Mouse (Mus musculus) midbrain, embryonic 14.5 days (tissue): ENCODE results near the gene Trim34b. TPM values are rescaled to one million over a fixed set of nuclear protein-coding genes. Genes with fewer than 3 reads are reported as not detected.
"Not testable (repeated sequence)": the region's sequence is repeated elsewhere in the genome, so short reads cannot be mapped to it uniquely, and the experiment has no call there.

ENCODE experiments used
- ATAC-seq: fragments of 200-750 bp; cut with Nextera tagmentation; 2 replicates; pipeline ENCODE4 v1.8.0; 2017; ENCODE audit warnings: moderate number of reproducible peaks, moderate library complexity; ENCODE audit not compliant: low FRiP score, low TSS enrichment
- DNase-seq: peaks from one replicate; pipeline ENCODE4 v3.0.0-alpha.2; 2015
- H3K27ac ChIP-seq: fragments of 300-500 bp; sonication (generic); replicated peaks from 2 replicates; pipeline ENCODE4 v1.5.1; 2014; ENCODE audit warnings: mild to moderate bottlenecking, low read depth, low read length, moderate library complexity
- H3K27me3 ChIP-seq: fragments of 300-500 bp; sonication (generic); 2 replicates; pipeline ENCODE4 v1.6.1; 2014; ENCODE audit warnings: low read length, control low read depth, mixed read lengths; ENCODE audit not compliant: control insufficient read depth, insufficient read depth
- H3K36me3 ChIP-seq: fragments of 300-500 bp; sonication (generic); 2 replicates; pipeline ENCODE4 v1.6.1; 2014; ENCODE audit warnings: low read length, control low read depth; ENCODE audit not compliant: control insufficient read depth, insufficient read depth
- H3K4me1 ChIP-seq: fragments of 300-500 bp; sonication (generic); 2 replicates; pipeline ENCODE4 v1.6.1; 2014; ENCODE audit warnings: mild to moderate bottlenecking, antibody characterized with exemption, low read length, control low read depth; ENCODE audit not compliant: control insufficient read depth, insufficient read depth
- H3K4me2 ChIP-seq: fragments of 300-500 bp; sonication (generic); 2 replicates; pipeline ENCODE4 v1.6.1; 2014; ENCODE audit warnings: mild to moderate bottlenecking, low read length, moderate library complexity
- H3K4me3 ChIP-seq: fragments of 300-500 bp; sonication (generic); replicated peaks from 2 replicates; pipeline ENCODE4 v1.5.1; 2014; ENCODE audit warnings: low read depth, low read length
- H3K9ac ChIP-seq: fragments of 300-500 bp; sonication (generic); replicated peaks from 2 replicates; pipeline ENCODE4 v1.6.1; 2014; ENCODE audit warnings: mild to moderate bottlenecking, low read length, moderate library complexity
- H3K9me3 ChIP-seq: fragments of 300-500 bp; sonication (generic); 2 replicates; pipeline ENCODE4 v1.6.1; 2016; ENCODE audit warnings: low read length, control low read depth, mixed read lengths; ENCODE audit not compliant: control insufficient read depth
- WGBS: fragments of 180-500 bp; shearing (Covaris S2); extraction: QIAGEN DNeasy Blood & Tissue Kit; methylation state at CpG from one replicate; pipeline ENCODE4 v1.1.7; 2014; 5-methylcytosine and 5-hydroxymethylcytosine counted together
- polyA plus RNA-seq: library from polyadenylated mRNA; unstranded; fragments of >200 nt; fragmentation: Nextera tagmentation; extraction: Ambion mirVana; gene quantifications from 2 replicates; pipeline ENCODE4 v1.2.1, GENCODE M21; 2014

Trim34b gene
- polyA plus RNA-seq, 1 experiment from 2014 or later, result not detected

DNA sequence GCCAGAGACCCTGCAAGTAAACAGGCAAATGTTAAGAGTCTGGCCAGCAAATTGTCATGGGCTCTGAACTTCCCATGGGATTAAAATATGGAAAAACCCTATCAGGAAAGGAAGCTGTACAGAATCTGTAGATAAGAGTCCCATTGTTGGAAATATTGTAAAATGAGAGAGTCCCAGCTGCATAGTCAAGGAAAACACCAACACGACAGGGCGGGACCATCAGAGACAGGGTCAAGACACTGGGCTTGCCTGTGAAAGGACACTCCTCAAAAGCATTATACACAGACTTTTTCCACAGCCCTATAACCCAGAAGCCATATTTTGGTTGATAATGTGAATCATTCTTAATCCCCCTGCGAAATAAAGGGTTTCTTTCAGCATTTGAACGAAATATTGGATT is 11.5 kb downstream of the Trim34b start:
- H3K9me3 ChIP-seq, DNase-seq, H3K4me3 ChIP-seq, H3K9ac ChIP-seq, ATAC-seq, H3K36me3 ChIP-seq, H3K4me1 ChIP-seq, H3K27me3 ChIP-seq, H3K4me2 ChIP-seq, H3K27ac ChIP-seq: not testable (repeated sequence)
- 82% methylated on average over 2 of the region's 4 CpGs for WGBS

DNA sequence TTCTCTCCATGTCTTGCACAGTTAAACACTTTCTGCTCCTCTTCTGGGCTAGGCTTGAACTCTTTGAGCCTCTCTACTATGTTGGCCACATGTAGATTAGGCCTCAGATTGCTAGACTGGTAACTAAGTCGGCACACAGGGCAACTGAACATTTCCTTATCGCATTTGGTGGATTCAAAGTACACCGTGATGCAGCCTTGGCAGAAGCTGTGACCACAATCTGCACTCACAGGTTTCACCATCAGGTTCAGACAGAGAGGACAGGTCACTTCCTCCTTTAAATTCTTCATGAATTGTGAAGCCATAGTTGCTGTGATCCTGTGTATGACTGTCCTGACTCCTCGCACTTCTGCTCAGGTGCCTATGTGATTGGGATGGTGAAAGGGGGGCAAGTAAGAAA is 18.8 kb downstream of the Trim34b start:
- 91% methylated on average over 4 of the region's 4 CpGs for WGBS
- ATAC-seq, DNase-seq: not testable (repeated sequence)

DNA sequence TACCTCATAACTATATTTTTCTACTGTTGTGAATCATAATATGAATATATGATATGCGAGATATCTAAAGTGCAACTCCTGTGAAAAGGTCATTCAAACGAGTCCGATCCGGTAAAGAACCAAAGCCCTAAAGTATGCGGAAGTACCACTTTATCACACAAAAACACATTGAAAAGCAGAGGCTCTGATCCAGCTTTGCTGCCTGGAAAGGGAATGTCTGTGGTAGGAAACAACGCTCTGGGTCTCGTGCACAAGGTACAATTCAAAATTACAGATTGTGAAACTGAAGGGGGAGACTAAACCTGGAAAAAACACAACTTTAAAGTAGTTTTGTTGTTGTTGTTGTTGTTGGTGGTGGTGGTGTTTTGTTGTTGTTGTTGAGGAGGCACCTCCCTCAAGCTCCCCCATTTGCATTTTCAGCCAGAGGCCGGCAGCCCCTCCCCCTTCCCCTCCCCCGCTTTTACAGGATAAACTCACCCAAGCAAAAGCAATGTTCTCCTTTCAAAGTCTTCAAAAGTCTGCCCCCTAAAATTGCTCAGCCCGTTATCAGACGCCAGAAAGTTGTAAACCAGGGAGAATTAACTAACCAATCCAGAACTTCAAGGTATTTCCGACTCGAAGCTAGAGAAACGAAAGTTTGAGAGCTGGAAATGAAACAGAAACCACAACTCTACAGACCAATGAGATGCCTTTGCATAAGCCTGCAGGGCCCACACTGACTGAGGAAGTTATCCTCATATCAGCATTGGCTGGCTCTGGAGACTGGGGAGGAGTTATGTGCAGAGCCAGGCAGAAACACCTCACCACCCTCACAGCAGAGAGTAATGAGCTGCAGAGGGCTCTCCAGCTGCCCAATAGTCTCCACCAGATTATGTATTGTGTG is 23.7 kb downstream of the Trim34b start, which contains the start of gene Trim12c:
Trim12c (minus strand) TSS at position 646 of the 883 bp plus-strand sequence.
- Histone ChIP-seq H3K9ac (no peak within 1 kb of the TSS), H3K36me3 (no peaks in the 10 kb centered on the region)
- peak; percentile 43 for DNase-seq

More for the DNA sequence above, 18.8 kb downstream of the Trim34b start:
- H3K4me2 ChIP-seq, H3K27me3 ChIP-seq, H3K36me3 ChIP-seq, H3K27ac ChIP-seq, H3K4me3 ChIP-seq, H3K9me3 ChIP-seq, H3K4me1 ChIP-seq, H3K9ac ChIP-seq: not testable (repeated sequence)

DNA sequence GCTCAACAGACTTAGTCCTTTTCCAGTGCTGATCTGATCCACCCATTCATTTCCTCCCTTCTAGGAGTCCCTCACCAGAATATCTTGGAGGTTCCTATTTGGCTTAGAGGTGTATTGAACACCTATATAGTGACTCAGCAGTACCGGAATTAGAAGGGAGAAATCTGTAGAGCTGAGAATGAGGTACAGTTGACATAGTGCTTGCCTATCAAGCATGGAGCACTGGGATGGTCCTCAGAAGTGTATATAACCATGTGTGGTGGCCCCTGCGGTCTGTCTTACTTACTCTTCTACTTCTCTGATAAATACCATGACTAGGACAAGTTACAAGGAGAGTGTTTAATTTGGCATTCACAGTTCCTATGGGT is 24.3 kb downstream of the Trim34b start:
- Histone ChIP-seq H3K27ac (no peak overlapping the region), H3K9me3 (no peaks in the 10 kb centered on the region), H3K4me2 (no peak overlapping the region), H3K4me3 (no peak overlapping the region), H3K9ac (no peak overlapping the region), H3K36me3 (no peaks in the 10 kb centered on the region), H3K4me1 (no peaks in the 10 kb centered on the region), H3K27me3 (no peaks in the 10 kb centered on the region)
- WGBS, result 74% methylated on average over 2 of the region's 2 CpGs
- no peak for ATAC-seq
- DNase-seq, result no peak

More for the DNA sequence above, 23.7 kb downstream of the Trim34b start, which contains the start of gene Trim12c:
- peak within 1 kb of the TSS; percentile 38 for H3K4me2 ChIP-seq
- no peaks in the 10 kb centered on the region for H3K9me3 ChIP-seq
- no peaks in the 10 kb centered on the region for H3K4me1 ChIP-seq
- peak; percentile 77 for ATAC-seq
- no peak within 1 kb of the TSS for H3K27ac ChIP-seq
- H3K27me3 ChIP-seq, result no peaks in the 10 kb centered on the region
- 0 out of 2 replicates have a peak within 1 kb of the TSS, but pooled peaks have one; percentile 5 for H3K4me3 ChIP-seq
- 9% methylated on average over 14 of the region's 14 CpGs for WGBS

DNA sequence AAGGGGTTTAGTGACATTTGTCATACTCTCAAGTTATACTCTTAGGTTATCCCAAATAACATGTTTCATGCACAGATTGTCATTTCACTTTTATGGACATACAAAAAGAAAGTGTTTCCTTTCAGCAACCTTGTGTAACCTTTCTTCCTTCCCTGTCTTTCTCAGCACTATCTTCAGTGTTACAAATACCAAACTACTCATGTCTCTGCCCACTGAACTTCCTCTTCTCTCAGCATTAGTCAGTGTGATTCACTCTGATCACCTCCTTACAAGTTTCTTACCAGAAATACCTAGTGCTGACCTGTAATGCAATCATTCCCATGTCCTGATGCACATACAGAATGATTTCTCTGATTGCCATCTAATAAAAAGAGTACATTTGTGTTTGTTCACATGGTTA is 37.1 kb downstream of the Trim34b start:
- no peak overlapping the region for H3K4me3 ChIP-seq

DNA sequence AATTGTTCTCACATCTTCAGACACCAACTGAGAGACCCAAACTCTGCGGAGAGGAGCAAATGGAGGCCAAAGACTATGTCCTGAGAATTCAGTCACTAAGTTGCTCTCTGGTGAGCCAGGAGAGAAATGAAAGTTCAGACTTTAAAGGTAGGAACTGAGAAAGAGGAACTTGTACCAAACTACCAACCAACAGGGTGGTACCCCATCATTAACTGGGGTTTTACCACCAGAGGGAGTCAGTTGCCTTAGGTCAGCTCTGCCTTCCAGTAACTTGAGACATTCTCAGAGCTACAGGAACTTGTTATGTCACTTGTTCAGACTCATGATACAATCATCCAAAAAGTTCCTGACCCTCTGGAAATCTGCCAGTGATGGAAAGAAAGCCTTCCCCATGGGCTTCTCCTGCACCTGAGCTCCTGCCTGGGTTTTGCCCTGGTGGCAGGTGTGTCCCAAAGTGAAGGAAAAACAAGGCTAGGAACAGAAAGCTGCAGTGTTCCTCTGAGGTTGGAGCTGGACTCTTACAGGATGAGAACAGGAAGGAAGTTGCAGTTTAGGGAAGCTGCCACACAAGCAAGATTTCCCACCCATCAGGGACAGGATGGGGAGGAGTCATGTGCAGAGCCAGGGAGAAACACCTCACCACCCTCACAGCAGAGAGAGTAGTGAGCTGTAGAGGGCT is 40.6 kb downstream of the Trim34b start, which contains the start of gene Trim30b:
Trim30b (minus strand) TSS at position 149 of the 679 bp plus-strand sequence.
- Histone ChIP-seq H3K27me3 (no peaks in the 10 kb centered on the region), H3K27ac (no peak within 1 kb of the TSS), H3K9me3 (no peaks in the 10 kb centered on the region), H3K4me3 (no peak within 1 kb of the TSS), H3K36me3 (no peaks in the 10 kb centered on the region), H3K9ac (no peak within 1 kb of the TSS), H3K4me1 (no peaks in the 10 kb centered on the region), H3K4me2 (no peak within 1 kb of the TSS)
- ATAC-seq, result no peak
- WGBS, result 71% methylated on average over 1 of the region's 1 CpGs
- peak; percentile 1 for DNase-seq

More for the DNA sequence above, 37.1 kb downstream of the Trim34b start:
- H3K9me3 ChIP-seq, result no peaks in the 10 kb centered on the region
- no peaks in the 10 kb centered on the region for H3K27me3 ChIP-seq
- DNase-seq (no peak), ATAC-seq (no peak)
- no peaks in the 10 kb centered on the region for H3K4me1 ChIP-seq
- H3K27ac ChIP-seq, result no peak overlapping the region
- H3K36me3 ChIP-seq, result no peaks in the 10 kb centered on the region
- no peak overlapping the region for H3K9ac ChIP-seq
- no peak overlapping the region for H3K4me2 ChIP-seq

Other genes with a start within 250 kb of the Trim34b start
- gene Olfr645, start 244.0 kb upstream of the Trim34b start, polyA plus RNA-seq, result not detected in 2 replicates
- not detected in 2 replicates for gene Olfr646, start 224.6 kb upstream of the Trim34b start, polyA plus RNA-seq
- gene Ubqln5, start 199.6 kb upstream of the Trim34b start, polyA plus RNA-seq, result not detected in 2 replicates
- not detected in 2 replicates for gene Olfr643, start 192.1 kb upstream of the Trim34b start, polyA plus RNA-seq
- not detected in 2 replicates for gene Ubqln3, start 186.2 kb upstream of the Trim34b start, polyA plus RNA-seq
- not detected in 2 replicates for gene Ubqlnl, start 178.9 kb upstream of the Trim34b start, polyA plus RNA-seq
- gene Olfm5, start 164.6 kb upstream of the Trim34b start, polyA plus RNA-seq, result not detected in 2 replicates
- 0.50 and 0.74 TPM in 2 replicates for gene Olfr648, start 146.1 kb upstream of the Trim34b start, polyA plus RNA-seq
- gene Olfr649, start 133.5 kb upstream of the Trim34b start, polyA plus RNA-seq, result not detected in 2 replicates
- gene Trim6, start 110.7 kb upstream of the Trim34b start, polyA plus RNA-seq, result 0.19 and 0.59 TPM in 2 replicates
- 0.38 and 1.4 TPM in 2 replicates for gene Trim34a, start 85.0 kb upstream of the Trim34b start, polyA plus RNA-seq
- 0.11 TPM in 1 of 2 replicates, not detected in the other for gene Trim5, start 41.4 kb upstream of the Trim34b start, polyA plus RNA-seq
- gene Trim12a, start 14.0 kb upstream of the Trim34b start, polyA plus RNA-seq, result 1.1 and 1.6 TPM in 2 replicates
- gene Trim12c, start 23.9 kb downstream of the Trim34b start, polyA plus RNA-seq, result 1.0 and 1.4 TPM in 2 replicates
- 0.07 TPM in 1 of 2 replicates, not detected in the other for gene Trim30b, start 40.4 kb downstream of the Trim34b start, polyA plus RNA-seq
- gene Trim30c, start 71.4 kb downstream of the Trim34b start, polyA plus RNA-seq, result 0.32 TPM in 1 of 2 replicates, not detected in the other
- 0.18 and 2.0 TPM in 2 replicates for gene Trim30a, start 135.7 kb downstream of the Trim34b start, polyA plus RNA-seq
- gene Trim30d, start 178.4 kb downstream of the Trim34b start, polyA plus RNA-seq, result 0.19 and 0.66 TPM in 2 replicates
- not detected in 2 replicates for gene Olfr651, start 220.7 kb downstream of the Trim34b start, polyA plus RNA-seq
- gene Olfr652, start 231.4 kb downstream of the Trim34b start, polyA plus RNA-seq, result not detected in 2 replicates
- gene Olfr653, start 247.8 kb downstream of the Trim34b start, polyA plus RNA-seq, result not detected in 2 replicates